Mouse (Mus musculus) left cerebral cortex, adult 11 months (tissue): ENCODE measurements around the gene Rdh14.

Experiments used
- DNase-seq: peaks from one replicate; pipeline ENCODE4 v3.0.0; 2022; ENCODE audit warnings: low spot score

Gene Rdh14

GRCm38 (mm10) chr12:10390671-10391441 lies at the start of gene Rdh14:
Gene Rdh14 (plus strand): TSS chr12:10390772.
- peak; percentile 93 for DNase-seq

GRCm38 (mm10) chr12:10350706-10351105 lies 39.9 kb upstream of the Rdh14 start:
- DNase-seq = no peak

- DNase-seq = no peak
Measured at GRCm38 (mm10) chr12:10357756-10358155, 32.8 kb upstream of the Rdh14 start.

GRCm38 (mm10) chr12:10369673-10370072 lies 20.9 kb upstream of the Rdh14 start, which contains the start of gene Nt5c1b:
Gene Nt5c1b (plus strand): TSS chr12:10369973.
- DNase-seq = no peak

GRCm38 (mm10) chr12:10400788-10401187 lies 10.2 kb downstream of the Rdh14 start:
- DNase-seq = peak; percentile 7

GRCm38 (mm10) chr12:10402421-10403115 lies 12.0 kb downstream of the Rdh14 start:
- no peak for DNase-seq

- no peak for DNase-seq
Measured at GRCm38 (mm10) chr12:10410511-10411179, 20.1 kb downstream of the Rdh14 start.

- DNase-seq = no peak
Measured at GRCm38 (mm10) chr12:10411453-10411852, 20.9 kb downstream of the Rdh14 start.

GRCm38 (mm10) chr12:10422347-10422746 lies 31.8 kb downstream of the Rdh14 start:
- DNase-seq = no peak

GRCm38 (mm10) chr12:10425982-10426863 lies 35.7 kb downstream of the Rdh14 start:
- no peak for DNase-seq

GRCm38 (mm10) chr12:10430999-10431398 lies 40.4 kb downstream of the Rdh14 start:
- no peak for DNase-seq

GRCm38 (mm10) chr12:10438054-10439001 lies 47.8 kb downstream of the Rdh14 start:
- peak; percentile 40 for DNase-seq

- no peak for DNase-seq
Measured at GRCm38 (mm10) chr12:10439483-10440235, 49.1 kb downstream of the Rdh14 start.
